Mouse (Mus musculus) CH12.LX (cell line): ENCODE data around the gene Aco1. TPM values are rescaled to one million over a fixed set of nuclear protein-coding genes. Genes with fewer than 3 reads are reported as not detected.

Source experiments
- DNase-seq: peaks from one replicate; pipeline ENCODE4 v3.0.0-alpha.2; 2013; ENCODE audit errors: extremely low read depth
- H3K27ac ChIP-seq: 2 replicates; pipeline ENCODE4 v1.5.1; 2012; ENCODE audit warnings: low read depth, mild to moderate bottlenecking, control low read depth, moderate library complexity; ENCODE audit not compliant: insufficient read depth
- H3K27me3 ChIP-seq: replicated peaks from 2 replicates; pipeline ENCODE3; 2012; ENCODE audit warnings: inconsistent platforms
- H3K36me3 ChIP-seq, 2 experiments: replicated peaks in 1 of 2; 2 replicates each; pipeline versions ENCODE3 to v1.6.1; 2012; ENCODE audit warnings: inconsistent platforms in 1 of 2, low read length in 1 of 2, mild to moderate bottlenecking in 1 of 2, mixed read lengths in 1 of 2, moderate library complexity in 1 of 2; ENCODE audit not compliant: control insufficient read depth in 1 of 2, insufficient read depth in 1 of 2
- H3K4me1 ChIP-seq, 2 experiments: 2 replicates each; pipeline ENCODE4 v1.6.1; 2012; ENCODE audit warnings: inconsistent platforms in 1 of 2, moderate library complexity in 1 of 2; ENCODE audit not compliant: insufficient read depth in 2 of 2, control insufficient read depth in 1 of 2
- H3K4me2 ChIP-seq: 2 replicates; pipeline ENCODE4 v1.6.1; 2012; ENCODE audit warnings: low read depth, mild to moderate bottlenecking, control low read depth; ENCODE audit not compliant: poor library complexity, insufficient read depth, severe bottlenecking
- H3K4me3 ChIP-seq, 3 experiments: fragments of 150-350 bp in 1 of 3; sonication (generic) in 1 of 3; replicated peaks in 1 of 3; 2 replicates each; pipeline versions ENCODE3 to v1.5.1; 2011 to 2012; ENCODE audit warnings: low read depth in 2 of 3, low read length in 2 of 3, mild to moderate bottlenecking in 2 of 3, moderate library complexity in 2 of 3, control low read depth in 1 of 3, improper control_type of control experiment in 1 of 3, inconsistent platforms in 1 of 3, mixed read lengths in 1 of 3; ENCODE audit not compliant: poor library complexity in 1 of 3
- H3K79me2 ChIP-seq: replicated peaks from 2 replicates; pipeline ENCODE4 v1.6.1; 2012; ENCODE audit warnings: mild to moderate bottlenecking, moderate library complexity; ENCODE audit not compliant: control insufficient read depth, poor library complexity, insufficient read depth, severe bottlenecking; ENCODE audit errors: extremely low read depth
- H3K9ac ChIP-seq: 2 replicates; pipeline ENCODE4 v1.6.1; 2012; ENCODE audit warnings: low read depth, mild to moderate bottlenecking, control low read depth, moderate library complexity; ENCODE audit not compliant: insufficient read depth
- H3K9me3 ChIP-seq: replicated peaks from 2 replicates; pipeline ENCODE3; 2012; ENCODE audit warnings: low read length, inconsistent platforms, mixed read lengths
- EP300 ChIP-seq: IDR thresholded peaks from 2 replicates; pipeline ENCODE4 v1.6.1; 2011; ENCODE audit warnings: low read length, improper control_type of control experiment
- ETS1 ChIP-seq: conservative IDR thresholded peaks from 2 replicates; pipeline ENCODE4 v1.6.1; 2012; ENCODE audit warnings: low read depth, mild to moderate bottlenecking, inconsistent platforms, low read length, improper control_type of control experiment, moderate library complexity
- GABPA ChIP-seq: IDR thresholded peaks from 2 replicates; pipeline ENCODE4 v1.6.1; 2012; ENCODE audit warnings: low read depth, low read length, improper control_type of control experiment, inconsistent platforms; ENCODE audit not compliant: insufficient replicate concordance
- JUN ChIP-seq: IDR thresholded peaks from 2 replicates; pipeline ENCODE4 v1.6.1; 2011; ENCODE audit warnings: low read depth, mild to moderate bottlenecking, low read length, improper control_type of control experiment, moderate library complexity; ENCODE audit not compliant: insufficient read depth
- MAX ChIP-seq: IDR thresholded peaks from 2 replicates; pipeline ENCODE4 v1.6.1; 2011; ENCODE audit warnings: low read length, improper control_type of control experiment
- MAZ ChIP-seq: IDR thresholded peaks from 2 replicates; pipeline ENCODE4 v1.6.1; 2012; ENCODE audit warnings: low read depth, mild to moderate bottlenecking, inconsistent platforms, low read length, improper control_type of control experiment, moderate library complexity
- NELFE ChIP-seq: IDR thresholded peaks from 2 replicates; pipeline ENCODE4 v1.6.1; 2011; ENCODE audit warnings: low read depth, low read length, improper control_type of control experiment
- RAD21 ChIP-seq: IDR thresholded peaks from 2 replicates; pipeline ENCODE4 v1.6.1; 2011; ENCODE audit warnings: low read depth, mild to moderate bottlenecking, low read length, improper control_type of control experiment, moderate library complexity
- SIN3A ChIP-seq: IDR thresholded peaks from 2 replicates; pipeline ENCODE4 v1.6.1; 2012; ENCODE audit warnings: low read length, improper control_type of control experiment, inconsistent platforms
- SMC3 ChIP-seq: IDR thresholded peaks from 2 replicates; pipeline ENCODE4 v1.6.1; 2011; ENCODE audit warnings: low read depth, low read length, improper control_type of control experiment
- UBTF ChIP-seq: IDR thresholded peaks from 2 replicates; pipeline ENCODE4 v1.6.1; 2012; ENCODE audit warnings: low read depth, mild to moderate bottlenecking, inconsistent platforms, low read length, improper control_type of control experiment, moderate library complexity
- ZC3H11A ChIP-seq: IDR thresholded peaks from 2 replicates; pipeline ENCODE4 v1.6.1; 2012; ENCODE audit warnings: low read depth, mild to moderate bottlenecking, inconsistent platforms, low read length, improper control_type of control experiment
- ZKSCAN1 ChIP-seq: IDR thresholded peaks from 2 replicates; pipeline ENCODE4 v1.6.1; 2012; ENCODE audit warnings: low read depth, inconsistent platforms, low read length, improper control_type of control experiment, borderline replicate concordance
- ZNF384 ChIP-seq: IDR thresholded peaks from 2 replicates; pipeline ENCODE4 v1.6.1; 2012; ENCODE audit warnings: low read depth, low read length, improper control_type of control experiment, inconsistent platforms
- dilution Hi-C: fragments of 300-500 bp; cut with MboI; formaldehyde crosslinking; loops from 2 replicates; pipeline ENCODE4 v1.14.3; 2020; ENCODE audit warnings: low sequenced_read_pairs; ENCODE audit not compliant: extremely low pct_unique_long_range_greater_than_20kb, extremely low pct_ligation_motif_present
- in situ Hi-C: fragments of 300-500 bp; cut with MboI; formaldehyde crosslinking; loops from 3 replicates; pipeline ENCODE4 v1.14.3; 2019; ENCODE audit warnings: low sequenced_read_pairs, low pct_ligation_motif_present, low pct_unique_long_range_greater_than_20kb, mixed read lengths
- polyA plus RNA-seq: library from polyadenylated mRNA; unstranded; fragments of >175 nt; gene quantifications from 2 replicates; pipeline ENCODE4 v1.2.1, GENCODE M21; 2012; ENCODE audit warnings: low read depth; ENCODE audit not compliant: insufficient read length
- total RNA-seq, 2 experiments: library from RNA; depleted of rRNA; stranded (reverse); fragments of 300-350 nt in 1 of 2; fragments of >200 nt in 1 of 2; gene quantifications; 2 replicates each; pipeline ENCODE4 v1.2.3; 2012 to 2014

Aco1 gene
- total and polyA plus RNA-seq, 3 experiments = 23.2 to 27.1 (median 24.8) TPM

GRCm38 (mm10) chr4:40156582-40157499 is 14.0 kb downstream of the Aco1 start:
- no peak for DNase-seq
- H3K27ac ChIP-seq = no peak overlapping the region
- in situ Hi-C loops (no loop called here), dilution Hi-C loops (no loop called here)
- no peak overlapping the region for H3K4me3 ChIP-seq
- no peaks in the 10 kb centered on the region for H3K79me2 ChIP-seq
- H3K27me3 ChIP-seq = no peaks in the 10 kb centered on the region
- H3K36me3 ChIP-seq = peaks cover 0 to 21% of the 10 kb centered on the region in 2 experiments
- TF ChIP-seq MAZ = no peak
- H3K9me3 ChIP-seq = peaks cover 6% of the 10 kb centered on the region
- no peak overlapping the region for H3K4me2 ChIP-seq
- peaks cover 0 to 23% of the 10 kb centered on the region in 2 experiments; a peak in 2 of 4 replicates for H3K4me1 ChIP-seq
- H3K9ac ChIP-seq = no peak overlapping the region

DNA sequence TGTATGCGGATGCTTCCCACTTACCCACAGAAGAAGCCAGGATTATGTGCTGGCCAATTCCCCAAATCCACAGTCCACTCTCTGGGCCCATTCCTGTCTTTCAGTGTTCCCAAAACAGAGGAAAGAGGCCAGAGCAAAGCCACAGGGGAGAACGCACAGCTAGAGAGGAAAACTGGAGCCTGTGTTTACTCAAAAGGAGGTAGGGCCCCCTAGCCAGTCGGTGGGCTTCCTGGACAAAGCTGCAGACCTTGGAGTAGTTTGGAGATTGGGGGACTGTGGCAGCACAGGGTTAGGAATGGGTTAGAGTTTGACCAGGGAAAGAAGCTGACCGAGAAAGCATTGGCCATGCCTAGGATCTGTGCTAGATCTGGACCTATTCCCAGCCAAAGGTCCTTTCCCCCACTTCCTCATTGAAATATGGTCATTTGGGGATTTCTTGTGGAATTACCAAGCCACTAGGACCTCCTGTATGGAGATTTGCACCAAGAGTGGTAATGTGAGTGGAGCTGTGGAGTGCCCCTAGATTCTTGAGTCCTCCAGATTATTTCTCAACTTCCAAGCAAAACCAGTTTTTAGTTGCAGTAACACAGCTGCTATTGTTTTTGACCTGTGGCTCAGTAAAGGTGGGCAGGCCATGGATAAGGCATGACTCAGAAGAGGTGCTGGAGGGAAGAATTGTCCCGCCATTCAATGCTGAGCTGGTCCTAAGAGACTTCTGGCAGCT is 14.8 kb downstream of the Aco1 start:
- in situ Hi-C loops = no loop called here
- Histone ChIP-seq H3K27me3 (no peaks in the 10 kb centered on the region), H3K9ac (no peak overlapping the region), H3K36me3 (peaks cover 0 to 21% of the 10 kb centered on the region in 2 experiments), H3K27ac (no peak overlapping the region), H3K4me3 (no peak overlapping the region), H3K4me1 (peaks cover 0 to 15% of the 10 kb centered on the region in 2 experiments; a peak in 2 of 4 replicates), H3K4me2 (no peak overlapping the region), H3K9me3 (peaks cover 6% of the 10 kb centered on the region), H3K79me2 (no peaks in the 10 kb centered on the region)
- dilution Hi-C loops = no loop called here
- DNase-seq = no peak
- no peak for TF ChIP-seq ETS1
- no peak for TF ChIP-seq EP300
- no peak for TF ChIP-seq UBTF
- TF ChIP-seq RAD21 = no peak
- no peak for TF ChIP-seq SIN3A
- no peak for TF ChIP-seq SMC3
- no peak for TF ChIP-seq ZKSCAN1
- no peak for TF ChIP-seq JUN
- no peak for TF ChIP-seq ZC3H11A
- no peak for TF ChIP-seq NELFE
- no peak for TF ChIP-seq ZNF384
- no peak for TF ChIP-seq MAX
- no peak for TF ChIP-seq GABPA
